Mouse (Mus musculus) lung, postnatal 14 days (tissue): ENCODE measurements around the gene Kcnk15.

Experiments
- DNase-seq: peaks from one replicate; pipeline ENCODE4 v3.0.0; 2021

Kcnk15 gene

DNA sequence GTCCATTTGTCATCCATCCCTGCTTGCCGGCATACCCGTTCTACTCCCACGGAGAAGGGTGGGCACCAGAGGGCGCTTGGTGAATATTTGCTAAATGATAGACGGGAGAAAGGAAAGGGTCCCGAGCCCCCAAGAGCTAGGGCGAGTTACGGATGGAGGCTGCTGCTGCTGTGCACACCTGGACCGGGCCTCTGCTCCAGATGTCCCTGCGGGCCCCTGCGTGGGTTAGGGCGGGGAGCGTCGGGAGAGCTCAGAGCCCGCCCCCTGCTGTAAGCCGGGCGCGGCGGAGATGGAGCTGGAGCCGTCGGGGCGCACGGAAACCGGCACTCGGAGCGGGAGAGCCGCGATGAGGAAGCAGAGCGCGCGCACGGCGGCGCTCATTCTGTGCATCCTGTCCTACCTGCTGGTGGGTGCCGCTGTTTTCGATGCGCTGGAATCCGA is at the start of gene Kcnk15:
Gene Kcnk15 (plus strand): TSS at position 191 of the 441 bp plus-strand sequence.
- no peak for DNase-seq

DNA sequence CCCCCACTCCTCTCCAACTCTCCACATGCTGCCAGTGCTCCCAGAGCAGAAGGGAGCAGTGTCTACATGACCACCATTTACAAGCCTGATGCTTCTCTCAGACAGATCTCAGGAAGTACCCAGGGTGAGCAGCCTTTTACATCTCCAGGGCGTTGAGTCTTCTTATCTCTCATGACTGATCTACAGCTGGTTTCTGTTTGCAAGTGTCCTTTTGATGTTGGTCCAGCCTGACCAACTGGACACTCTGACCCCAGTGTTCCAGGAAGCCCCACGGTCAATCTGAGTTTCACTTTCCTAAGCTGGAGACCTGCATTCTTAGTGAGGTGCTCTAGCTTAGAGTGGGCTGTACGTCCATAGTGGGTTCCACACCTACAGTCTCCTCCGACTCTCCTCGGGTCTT is 49.6 kb upstream of the Kcnk15 start:
- DNase-seq = no peak

DNA sequence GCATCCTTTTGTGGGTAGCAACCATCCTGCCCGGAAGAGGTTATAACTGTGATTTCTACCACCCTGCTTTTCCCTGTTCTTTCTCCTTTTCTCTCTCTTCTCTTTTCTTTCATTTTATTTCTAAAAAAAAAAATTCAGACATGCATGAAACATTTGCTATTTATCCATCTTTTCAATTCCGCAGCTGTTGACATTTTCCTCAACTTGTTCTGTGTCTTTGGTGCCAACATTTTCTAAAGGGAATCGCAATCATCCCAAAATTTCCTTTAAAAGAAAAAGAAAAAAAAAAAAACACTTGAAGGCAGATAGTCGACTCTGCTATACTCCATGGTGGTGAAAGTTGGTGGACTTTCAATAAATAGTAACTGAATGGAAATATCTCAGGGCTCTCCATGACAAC is 44.3 kb upstream of the Kcnk15 start:
- DNase-seq = no peak

DNA sequence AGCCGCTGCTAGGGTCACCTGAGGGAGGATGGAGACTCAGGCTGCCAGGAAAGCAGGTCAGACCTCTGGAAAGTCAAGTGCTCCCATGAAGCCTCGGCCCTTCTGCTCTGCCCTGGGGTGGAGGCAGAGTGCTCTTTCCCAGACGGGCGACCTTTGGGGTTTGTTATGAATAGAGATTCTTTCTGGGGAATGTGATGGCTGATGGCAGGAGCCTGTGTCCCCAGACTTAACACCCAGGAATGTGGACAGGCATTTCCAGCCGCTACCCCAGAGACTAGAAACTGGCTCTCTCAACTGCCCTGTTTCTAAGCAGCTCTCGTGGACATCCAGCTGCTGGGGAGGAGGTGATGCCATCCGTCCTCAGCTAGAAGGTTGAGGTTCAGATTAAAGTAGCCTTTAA is 43.7 kb upstream of the Kcnk15 start:
- DNase-seq = peak; percentile 59

DNA sequence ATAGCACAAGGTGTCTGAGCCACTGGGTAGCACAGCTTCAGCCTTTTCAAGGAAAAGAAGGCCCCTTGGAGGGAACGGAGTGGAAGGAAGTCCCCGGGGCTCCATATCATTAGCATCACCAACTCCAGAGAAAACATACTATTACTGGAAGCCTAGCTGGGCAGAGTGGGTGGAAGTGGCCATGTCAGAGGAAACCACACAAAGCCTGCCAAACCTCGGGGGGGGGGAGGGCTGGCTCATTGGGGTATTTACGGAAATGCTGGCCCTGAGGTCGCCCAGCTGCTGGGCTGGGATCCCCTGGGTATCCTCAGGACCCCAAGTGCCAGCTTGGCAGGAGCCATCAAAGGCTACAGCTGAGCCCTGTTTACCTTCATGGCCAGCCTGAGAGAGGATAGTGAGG is 40.4 kb upstream of the Kcnk15 start:
- DNase-seq = no peak

DNA sequence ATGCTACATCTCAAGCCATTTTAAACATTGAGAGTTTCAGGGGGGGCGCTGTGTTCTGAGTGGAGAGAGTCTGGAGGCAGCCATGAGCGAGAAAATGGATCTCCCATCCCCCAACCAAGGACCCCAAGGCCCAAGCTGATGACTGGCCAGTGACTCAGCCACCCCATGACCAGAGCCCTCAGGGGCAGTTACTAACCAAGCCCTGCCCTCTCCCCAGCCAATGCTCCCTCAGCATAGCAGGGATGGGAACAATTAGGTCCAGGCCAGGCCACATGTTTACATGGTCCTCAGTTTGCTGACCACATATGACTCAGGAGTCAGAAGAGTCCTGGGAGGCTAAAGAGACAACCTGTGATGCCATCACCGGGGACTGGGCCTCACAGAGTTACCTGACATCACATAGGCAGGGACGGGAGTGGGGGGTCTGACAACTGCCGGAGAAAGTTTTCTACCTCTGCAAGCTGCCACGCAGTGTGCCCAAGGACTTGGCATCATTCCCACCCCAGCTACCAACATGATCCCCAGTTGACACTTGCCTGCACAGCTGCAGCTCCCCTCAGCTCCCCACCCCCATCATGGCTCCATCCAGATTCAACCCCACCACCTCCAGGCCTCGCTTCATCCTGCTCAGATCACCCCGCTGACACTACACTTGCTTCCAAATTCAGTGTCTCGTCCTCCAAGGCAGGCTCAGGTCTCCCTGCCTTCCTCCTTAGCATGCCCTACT is 38.5 kb upstream of the Kcnk15 start:
- DNase-seq = no peak

DNA sequence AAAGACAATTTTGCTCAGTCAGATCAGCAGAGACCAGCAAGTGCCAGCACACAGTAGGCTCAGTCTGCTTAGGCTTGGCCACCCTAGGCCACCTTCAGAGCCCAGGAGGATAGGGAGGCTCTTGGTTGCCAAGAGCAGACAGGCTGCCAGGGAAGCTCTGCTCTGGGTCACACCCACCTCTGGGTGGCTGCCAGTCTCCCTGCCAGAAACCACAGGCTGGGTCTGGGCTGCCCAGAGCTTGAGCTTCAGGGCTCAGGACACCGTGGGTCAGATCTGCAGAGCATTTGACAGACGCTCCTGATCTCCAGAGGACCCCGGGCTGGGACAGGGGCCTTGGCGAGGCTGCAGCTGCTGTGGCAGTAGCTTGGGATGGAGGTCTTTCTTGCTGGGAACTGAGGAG is 32.8 kb upstream of the Kcnk15 start, which contains the start of gene Ccn5:
Gene Ccn5 (plus strand): TSS at position 255 of the 400 bp plus-strand sequence.
- peak; percentile 76 for DNase-seq

DNA sequence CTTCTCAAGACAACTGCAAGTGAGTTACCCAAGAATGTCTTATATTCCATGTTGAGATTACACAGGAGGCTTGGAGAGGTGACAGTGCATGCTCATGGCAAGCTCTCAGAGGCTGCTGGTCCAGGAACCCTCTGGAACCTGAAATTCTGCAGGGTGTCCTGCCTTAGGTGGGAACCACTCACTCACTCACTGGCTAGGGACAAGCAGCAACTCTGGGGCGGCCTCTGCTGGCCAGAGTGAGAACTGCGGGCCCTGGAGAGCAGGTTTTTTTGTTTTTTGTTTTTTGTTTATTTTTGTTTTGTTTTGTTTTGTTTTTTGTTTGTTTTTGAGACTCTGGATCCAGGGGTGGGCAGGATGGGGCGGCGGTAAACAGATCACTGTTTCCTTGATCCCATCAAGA is 30.2 kb upstream of the Kcnk15 start:
- peak; percentile 70 for DNase-seq

DNA sequence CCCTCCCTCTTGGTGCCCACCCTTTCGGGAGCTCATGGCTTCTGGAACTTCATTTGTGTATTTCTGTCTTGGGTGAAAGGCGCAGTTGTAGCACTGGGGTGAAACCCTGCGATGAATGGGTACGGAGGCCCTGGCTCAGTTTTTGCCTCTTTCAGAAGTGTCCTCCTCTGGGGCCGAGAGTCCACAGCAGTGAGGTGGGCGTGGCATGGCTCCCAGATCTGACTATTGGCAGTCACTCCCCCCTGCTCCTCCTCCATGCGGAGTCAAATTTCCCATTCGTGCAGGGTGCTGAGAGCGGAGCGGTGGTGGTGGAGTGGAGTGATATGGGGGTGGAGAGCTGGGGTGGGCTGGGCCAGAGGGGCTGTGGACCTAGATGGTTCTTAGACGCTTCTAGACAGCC is 29.7 kb upstream of the Kcnk15 start:
- peak; percentile 52 for DNase-seq

DNA sequence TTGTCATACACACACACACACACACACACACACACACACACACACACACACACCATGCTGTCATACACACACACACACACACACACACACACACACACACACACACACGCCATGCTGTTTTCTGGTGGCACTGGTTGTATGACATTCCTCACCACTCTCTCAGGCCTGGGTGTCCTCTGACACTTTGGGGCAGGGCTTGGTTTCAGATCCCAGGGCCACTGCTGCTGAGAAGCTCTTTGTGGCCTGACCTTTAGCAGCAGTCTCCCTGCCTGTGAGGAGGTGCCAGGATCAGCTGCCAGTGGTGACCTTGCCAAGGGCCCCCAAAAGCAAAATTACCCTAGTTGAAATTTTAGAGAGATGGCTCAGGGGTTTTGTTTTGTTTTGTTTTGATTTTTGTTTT is 27.6 kb upstream of the Kcnk15 start:
- no peak for DNase-seq

DNA sequence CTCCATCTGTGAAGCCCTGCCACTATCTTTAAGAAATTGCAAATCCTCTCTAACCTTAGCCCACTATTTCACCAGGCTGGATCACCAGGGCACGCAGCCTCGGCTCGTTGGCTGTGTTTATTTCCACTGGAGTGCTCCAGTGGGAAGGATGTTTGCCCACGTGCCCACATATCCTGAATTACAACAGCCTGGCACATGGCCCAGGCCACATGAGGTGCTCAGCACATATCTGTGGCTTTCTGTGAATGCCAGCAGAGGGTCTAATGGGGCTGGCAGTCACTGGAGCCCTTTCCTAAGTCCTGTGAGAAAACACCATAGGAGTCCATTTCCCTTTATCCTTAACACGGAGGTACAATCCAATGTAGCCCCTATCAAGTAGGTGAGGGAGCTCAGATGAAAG is 27.0 kb upstream of the Kcnk15 start:
- peak; percentile 42 for DNase-seq

DNA sequence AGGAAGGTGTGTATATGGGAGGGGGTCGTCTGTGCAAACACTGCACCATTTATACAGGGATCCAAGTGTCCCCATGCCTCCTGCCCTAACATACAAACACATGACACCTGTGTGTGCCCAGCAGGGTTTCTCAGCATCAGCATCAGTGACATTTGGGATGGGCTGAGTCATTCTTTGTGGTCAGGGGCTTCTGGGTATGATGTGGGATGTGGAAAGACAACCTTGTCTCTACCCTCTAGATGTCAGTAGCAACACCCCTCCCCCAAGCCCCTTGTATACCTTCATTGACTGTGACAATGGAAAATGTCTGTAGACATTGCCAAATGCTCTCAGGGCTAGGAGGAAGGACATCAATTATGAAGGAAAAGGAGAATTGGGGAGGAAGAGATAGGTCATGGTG is 22.3 kb upstream of the Kcnk15 start:
- DNase-seq = no peak

DNA sequence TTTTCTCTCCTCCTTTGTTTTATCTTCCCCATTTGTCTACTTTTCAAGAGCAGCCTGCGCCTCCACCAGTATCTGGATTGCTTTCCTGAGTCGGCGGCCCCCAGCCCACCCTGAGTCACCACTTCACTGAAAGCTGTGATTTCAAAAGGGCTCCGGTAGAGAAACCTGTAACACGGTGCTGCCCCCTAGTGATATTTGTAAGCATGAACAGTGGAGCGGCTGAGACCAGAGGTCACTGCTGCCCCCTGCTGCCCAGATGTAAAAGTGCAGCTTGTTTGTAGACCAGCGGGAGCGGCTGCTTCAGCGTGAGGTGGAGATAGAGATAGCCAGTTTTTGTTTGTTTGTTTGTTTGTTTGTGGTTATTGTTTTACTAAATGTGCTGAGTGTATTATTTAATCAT is 15.4 kb upstream of the Kcnk15 start:
- DNase-seq = peak; percentile 87

DNA sequence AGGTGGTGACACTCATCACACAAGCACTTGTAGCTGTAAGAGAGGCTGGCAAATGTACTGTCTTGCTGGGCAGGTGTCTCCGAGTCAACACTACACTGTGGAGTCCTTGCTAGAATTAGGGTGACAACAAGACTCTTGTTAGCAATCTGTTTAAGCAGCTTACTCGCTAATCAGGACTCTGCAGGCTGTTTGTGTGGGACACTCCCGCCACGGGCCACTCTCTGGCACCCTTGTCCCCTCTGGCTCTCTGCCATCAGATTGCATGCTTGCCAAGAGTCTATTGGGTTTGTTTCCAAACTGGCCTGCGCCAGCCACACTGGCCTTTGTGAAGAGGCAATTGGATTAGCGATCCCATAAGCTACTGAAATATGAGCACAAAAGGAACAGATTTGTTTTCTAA is 13.9 kb upstream of the Kcnk15 start:
- DNase-seq = peak; percentile 74

DNA sequence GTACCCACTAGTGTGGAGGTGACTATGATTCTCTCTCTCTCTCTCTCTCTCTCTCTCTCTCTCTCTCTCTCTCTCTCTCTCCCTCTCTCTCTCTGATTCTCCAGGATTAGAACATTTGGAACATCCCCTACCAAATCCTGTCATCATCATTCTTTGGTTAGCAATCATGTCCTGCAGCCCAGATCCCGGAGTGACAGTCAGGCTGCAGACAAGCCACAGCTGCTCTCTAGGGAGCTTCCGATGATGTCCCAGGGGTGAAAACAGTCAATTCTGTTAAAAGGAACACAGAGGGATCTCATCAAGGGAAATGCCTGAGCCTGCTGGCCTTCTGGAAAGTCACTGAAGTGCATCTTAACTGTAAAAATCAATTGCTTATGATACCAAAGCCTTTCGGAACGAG is 11.4 kb upstream of the Kcnk15 start:
- peak; percentile 28 for DNase-seq

DNA sequence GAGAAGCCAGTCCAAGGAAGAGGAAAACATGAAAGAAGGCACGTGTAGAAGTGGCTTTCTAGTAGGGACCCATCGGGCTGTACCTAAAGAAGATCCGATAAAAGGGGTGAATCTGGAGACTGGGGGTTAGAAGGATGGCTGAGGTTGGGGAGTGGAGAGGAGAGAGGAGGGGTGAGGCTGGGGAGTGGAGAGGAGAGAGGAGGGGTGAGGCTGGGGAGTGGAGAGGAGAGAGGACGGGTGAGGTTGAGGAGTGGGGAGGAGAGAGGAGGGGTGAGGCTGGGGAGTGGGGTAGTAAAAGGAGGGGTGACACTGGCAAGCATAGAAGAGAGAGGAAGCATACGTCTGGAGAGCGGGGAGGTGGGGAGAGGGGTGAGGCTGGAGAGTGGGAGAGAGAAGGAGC is 3.8 kb downstream of the Kcnk15 start:
- no peak for DNase-seq

DNA sequence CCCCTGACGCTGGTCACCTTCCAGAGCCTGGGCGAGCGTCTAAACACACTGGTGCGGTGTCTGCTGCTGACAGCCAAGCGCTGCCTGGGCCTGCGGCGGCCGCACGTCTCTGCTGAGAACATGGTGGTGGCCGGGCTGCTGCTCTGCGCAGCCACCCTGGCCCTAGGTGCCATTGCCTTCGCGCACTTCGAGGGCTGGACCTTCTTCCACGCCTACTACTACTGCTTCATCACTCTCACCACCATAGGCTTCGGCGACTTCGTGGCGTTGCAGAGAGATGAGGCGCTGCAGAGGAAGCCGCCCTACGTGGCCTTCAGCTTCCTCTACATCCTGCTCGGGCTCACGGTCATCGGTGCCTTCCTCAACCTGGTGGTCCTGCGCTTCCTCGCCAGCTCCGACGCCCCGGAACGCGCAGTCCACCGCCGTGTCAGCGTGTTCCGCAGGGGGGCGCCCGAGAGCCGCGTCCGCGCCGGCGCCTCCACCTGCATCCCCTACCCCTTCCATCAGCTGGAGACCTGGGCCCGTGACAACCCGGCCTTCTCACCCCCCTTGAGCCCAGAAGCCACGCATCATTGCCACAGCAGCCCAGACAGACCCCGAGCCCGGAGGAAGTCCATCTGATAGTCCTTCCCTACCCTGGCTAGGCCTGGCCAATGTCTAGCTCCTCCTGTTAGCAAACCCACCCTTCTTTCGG is 5.0 kb downstream of the Kcnk15 start:
- peak; percentile 31 for DNase-seq

DNA sequence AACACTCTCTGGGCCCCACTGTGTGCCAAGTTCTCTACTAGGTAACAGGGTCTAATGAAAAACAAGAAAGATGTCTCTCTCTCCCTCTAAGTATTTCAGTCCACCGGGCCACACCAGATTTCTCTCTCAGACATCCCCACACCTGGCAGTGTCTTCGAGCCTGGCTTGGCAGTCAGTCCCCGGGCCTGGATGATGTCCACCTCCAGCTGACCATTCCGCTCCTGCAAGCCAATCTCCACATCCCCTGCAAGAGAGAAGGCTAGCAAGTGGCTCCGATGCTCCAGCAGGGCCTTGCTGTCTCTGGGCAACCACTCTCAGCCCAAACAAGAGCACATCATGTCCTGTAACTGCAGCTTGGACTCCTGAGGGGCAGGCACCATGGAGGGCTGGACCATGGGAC is 11.9 kb downstream of the Kcnk15 start:
- no peak for DNase-seq

DNA sequence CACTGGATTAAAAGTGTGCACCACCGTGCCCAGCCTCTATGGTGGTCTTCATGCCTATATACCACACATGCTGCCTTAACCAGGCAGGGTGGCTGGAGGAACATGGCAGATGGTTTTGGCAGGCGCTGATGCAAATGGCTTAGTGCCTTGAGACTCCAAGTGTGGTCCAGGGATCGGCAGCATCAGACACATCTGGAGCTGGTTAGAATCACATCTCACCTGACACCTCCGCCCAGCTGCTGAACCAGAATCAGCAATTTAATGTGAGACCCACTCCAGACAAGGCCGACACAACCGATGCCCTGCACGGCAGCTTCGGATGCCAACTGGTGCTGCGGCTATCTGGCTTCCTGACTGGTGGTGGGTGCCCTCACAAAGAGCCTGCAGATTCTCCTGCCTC is 12.6 kb downstream of the Kcnk15 start:
- DNase-seq = no peak

DNA sequence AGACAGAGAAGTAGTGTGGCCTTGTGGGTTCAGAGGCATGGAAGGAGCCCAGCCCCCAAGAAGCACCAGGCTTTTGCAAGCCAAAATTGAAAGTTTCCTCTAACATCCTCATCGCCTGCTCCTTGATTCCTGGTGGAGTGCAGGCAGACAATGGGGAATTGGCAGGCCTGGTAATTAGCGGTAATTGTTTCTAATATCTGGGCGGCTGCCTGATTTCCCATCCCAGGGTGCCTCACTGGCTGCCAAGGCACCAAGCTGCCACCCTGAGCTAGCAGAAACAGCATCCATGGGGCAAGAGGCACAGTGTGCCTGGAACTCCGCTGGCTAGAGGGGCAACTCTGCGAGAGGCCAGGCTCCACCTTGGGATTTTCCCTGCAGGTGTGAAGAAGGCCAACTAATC is 16.3 kb downstream of the Kcnk15 start:
- DNase-seq = no peak

DNA sequence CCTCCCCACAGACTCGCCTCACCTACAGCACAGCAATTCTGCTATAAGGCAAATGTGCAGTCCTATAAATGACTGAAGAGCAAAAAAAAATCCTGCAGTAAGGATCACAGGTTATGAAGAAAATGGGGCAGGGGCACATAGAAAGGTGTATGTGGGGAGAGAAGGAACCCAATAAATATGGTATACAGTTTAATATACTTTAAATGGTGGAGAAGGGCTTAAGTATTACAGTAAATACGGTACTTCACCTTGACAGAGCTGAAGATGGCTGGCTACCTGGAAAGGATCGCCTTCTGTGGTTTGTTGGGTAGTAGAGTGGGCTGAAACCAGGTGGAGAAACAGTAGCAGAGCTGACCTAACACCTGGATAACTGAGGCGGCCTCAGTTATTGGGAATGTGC is 17.8 kb downstream of the Kcnk15 start:
- no peak for DNase-seq

DNA sequence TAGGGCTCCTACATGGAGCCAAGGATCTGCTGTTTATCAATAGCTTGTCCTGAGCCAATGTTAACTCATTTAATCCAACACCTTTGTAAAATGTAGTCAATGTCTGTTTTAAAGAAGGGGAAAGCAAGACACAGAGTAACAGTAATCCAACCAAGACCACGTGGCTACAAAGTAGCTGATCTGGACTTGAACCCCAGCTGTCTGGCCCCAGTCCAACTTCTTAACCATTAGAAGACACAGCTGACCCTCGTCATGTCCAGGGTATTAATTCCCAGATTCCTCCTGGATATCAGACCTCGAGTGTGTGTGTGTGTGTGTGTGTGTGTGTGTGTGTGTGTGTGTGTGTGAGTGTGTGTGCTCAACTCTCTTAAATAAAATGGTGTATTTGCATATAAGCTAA is 18.5 kb downstream of the Kcnk15 start:
- no peak for DNase-seq

DNA sequence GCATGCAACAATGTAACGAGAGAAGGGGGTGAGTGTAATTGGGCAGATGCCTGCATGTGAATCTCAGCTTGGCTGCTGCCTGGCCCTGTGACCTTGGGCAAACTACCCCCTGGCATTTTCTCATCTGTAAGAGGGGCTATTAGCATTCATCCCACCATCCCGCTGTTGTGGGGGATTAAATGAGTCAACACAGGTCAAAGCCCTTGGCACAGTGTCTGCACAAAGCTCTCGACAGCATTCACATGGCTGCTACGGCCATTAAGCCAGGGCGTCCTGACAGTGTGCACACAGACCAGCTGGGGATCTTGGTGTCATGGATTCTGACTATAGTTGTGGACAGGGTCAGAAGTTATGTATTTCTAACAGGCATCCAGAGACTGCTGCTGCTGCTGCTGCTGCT is 21.4 kb downstream of the Kcnk15 start:
- no peak for DNase-seq

DNA sequence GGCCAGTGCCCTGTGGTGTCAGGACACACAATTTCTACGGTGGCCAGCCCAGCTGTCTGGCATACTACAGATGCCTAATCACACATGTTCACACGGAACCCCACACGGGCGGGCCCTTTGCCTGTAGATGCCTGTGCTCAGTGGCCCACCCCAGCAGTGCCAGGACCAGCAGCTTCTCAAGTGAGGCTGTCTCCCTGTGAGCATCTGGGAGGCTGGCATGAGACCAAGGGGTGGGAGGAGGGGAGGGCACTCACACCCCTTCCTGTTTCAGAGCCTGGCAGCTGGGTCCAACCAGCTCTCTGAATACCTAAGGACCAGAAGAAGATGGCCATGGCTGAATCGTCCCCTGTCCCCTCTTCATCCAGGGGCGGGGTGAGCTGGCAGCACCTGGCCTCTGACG is 22.0 kb downstream of the Kcnk15 start:
- peak; percentile 23 for DNase-seq
